ENCODE assay signal across 8 mouse cellular contexts in the genomic region with DNA sequence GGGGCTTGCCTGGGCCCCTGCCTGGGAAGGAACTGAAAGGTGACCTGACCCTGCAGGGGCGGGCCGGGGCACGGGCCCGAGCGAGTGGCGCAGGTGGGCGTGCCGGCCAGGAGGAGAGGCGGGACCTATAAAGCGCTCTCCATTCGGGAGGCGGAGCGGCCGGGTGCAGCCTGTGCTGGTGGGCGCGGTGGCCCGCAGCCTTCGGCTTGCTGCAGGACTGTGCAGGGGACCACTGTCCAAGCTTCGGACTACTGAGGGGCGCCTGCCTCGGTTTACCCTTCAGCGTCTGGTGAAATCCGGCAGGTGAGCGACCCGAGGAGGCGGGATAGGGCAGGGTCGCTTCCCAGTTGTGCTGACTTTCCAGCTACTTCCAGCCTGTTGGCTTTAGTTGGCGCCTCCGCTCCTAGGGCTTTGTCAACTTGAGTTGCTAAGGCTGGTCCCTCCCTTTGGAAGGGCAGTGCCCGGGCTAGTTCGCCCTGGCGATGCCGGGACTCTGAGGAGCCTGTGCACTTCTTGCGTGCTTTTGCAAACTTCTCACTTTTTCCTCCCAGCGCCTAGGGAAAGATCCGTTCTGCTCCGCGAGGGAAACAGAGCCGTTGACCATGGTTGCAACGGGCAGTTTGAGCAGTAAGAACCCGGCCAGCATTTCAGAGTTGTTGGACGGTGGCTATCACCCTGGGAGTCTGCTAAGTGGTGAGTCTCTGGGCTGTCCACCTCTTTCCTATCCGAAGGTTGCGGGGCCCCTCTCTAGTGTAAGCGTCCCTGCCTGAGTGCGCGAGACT. TPM values are rescaled to one million over a fixed set of nuclear protein-coding genes. Genes with fewer than 3 reads are reported as not detected.
DNase-seq lines count a peak whose midpoint lies in the region; ATAC-seq and TF ChIP-seq lines count a peak whose summit lies in the region.

No protein-coding gene starts in this region.

- no peaks in the 10 kb centered on the region for H3K36me3 ChIP-seq in embryonic facial prominence, embryonic 11.5 days (replicated peaks; ENCODE audit: control insufficient read depth, insufficient read depth, low read depth, low read length)
- no peaks in the 10 kb centered on the region for H3K36me3 ChIP-seq in heart, embryonic 10.5 days
- H3K36me3 ChIP-seq in lung, embryonic 15.5 days = no peaks in the 10 kb centered on the region

- H3K27ac ChIP-seq in embryonic facial prominence, embryonic 11.5 days (replicated peaks; ENCODE audit: low read depth, low read length) = no peak overlapping the region
- peak overlapping the region; percentile 70 for H3K27ac ChIP-seq in heart, embryonic 10.5 days
- no peak overlapping the region for H3K27ac ChIP-seq in lung, embryonic 15.5 days
- H3K27ac ChIP-seq in olfactory bulb, adult 2 months (ENCODE audit: insufficient read depth, low read depth, low read length) = 0 out of 2 replicates have a peak overlapping the region, but pooled peaks have one; percentile 7

- H3K27me3 ChIP-seq in embryonic facial prominence, embryonic 11.5 days (ENCODE audit: control insufficient read depth, insufficient read depth, low read length) = no peaks in the 10 kb centered on the region; the same call in 1 of the 2 replicates
- peaks cover 12% of the 10 kb centered on the region; the same call in 1 of the 2 replicates for H3K27me3 ChIP-seq in heart, embryonic 10.5 days (ENCODE audit: insufficient read depth, poor library complexity, severe bottlenecking)
- no peaks in the 10 kb centered on the region for H3K27me3 ChIP-seq in lung, embryonic 15.5 days

- peak overlapping the region; percentile 66 for H3K9ac ChIP-seq in embryonic facial prominence, embryonic 11.5 days (replicated peaks; ENCODE audit: low read length)
- H3K9ac ChIP-seq in lung, embryonic 15.5 days = peak overlapping the region; percentile 39

- DNase-seq in B cell, adult 2 months = peak; percentile 29 to 37
- peak; percentile 89 for DNase-seq in ZHBTc4 (ENCODE audit: low read depth, low spot score)
- peak; percentile 76 for DNase-seq in embryonic facial prominence, embryonic 11.5 days (ENCODE audit: low spot score)
- DNase-seq in heart, embryonic 10.5 days (ENCODE audit: low spot score) = peak; percentile 82
- peak; percentile 80 for DNase-seq in kidney, adult 9 months
- peak; percentile 68 for DNase-seq in yolk sac, embryonic 10.5 days (ENCODE audit: low spot score)

- ATAC-seq in embryonic facial prominence, embryonic 11.5 days (replicated peaks; ENCODE audit: insufficient number of reproducible peaks, low FRiP score, low TSS enrichment, low read depth) = peak; percentile 97
- peak; percentile 91 for ATAC-seq in lung, embryonic 15.5 days (ENCODE audit: borderline replicate concordance, extremely low read depth, low FRiP score, low TSS enrichment)

- WGBS in embryonic facial prominence, embryonic 11.5 days = 1% methylated on average over 47 of the region's 47 CpGs
- WGBS in heart, embryonic 10.5 days = under 1% methylated on average over 46 of the region's 47 CpGs
- 2% methylated on average over 47 of the region's 47 CpGs for WGBS in lung, embryonic 15.5 days
- WGBS in olfactory bulb, adult 2 months = 2% methylated on average over 47 of the region's 47 CpGs

- TF ChIP-seq CTCF in olfactory bulb, adult 2 months (IDR thresholded peaks at IDR 0.05; ENCODE audit: insufficient read depth, low read depth, low read length) = no peak

- H3K4me2 ChIP-seq in embryonic facial prominence, embryonic 11.5 days (ENCODE audit: low read depth, low read length) = peak overlapping the region; percentile 86
- H3K4me2 ChIP-seq in lung, embryonic 15.5 days = peak overlapping the region; percentile 93

- H3K4me3 ChIP-seq in embryonic facial prominence, embryonic 11.5 days (ENCODE audit: low read depth, low read length) = peak overlapping the region; percentile 55
- peak overlapping the region; percentile 75 for H3K4me3 ChIP-seq in heart, embryonic 10.5 days
- H3K4me3 ChIP-seq in lung, embryonic 15.5 days = peak overlapping the region; percentile 60
- peak overlapping the region; percentile 36 for H3K4me3 ChIP-seq in olfactory bulb, adult 2 months (ENCODE audit: insufficient read depth, low read depth, low read length)

- no peaks in the 10 kb centered on the region for H3K9me3 ChIP-seq in embryonic facial prominence, embryonic 11.5 days (replicated peaks; ENCODE audit: control insufficient read depth, low read length)
- no peaks in the 10 kb centered on the region for H3K9me3 ChIP-seq in heart, embryonic 10.5 days
- no peaks in the 10 kb centered on the region for H3K9me3 ChIP-seq in lung, embryonic 15.5 days

- no peak for TF ChIP-seq POLR2A in olfactory bulb, adult 2 months (IDR thresholded peaks at IDR 0.05; ENCODE audit: insufficient read depth, low read depth, low read length)

- no peaks in the 10 kb centered on the region for H3K4me1 ChIP-seq in embryonic facial prominence, embryonic 11.5 days (ENCODE audit: control insufficient read depth, insufficient read depth, low read length)
- H3K4me1 ChIP-seq in heart, embryonic 10.5 days = peaks cover 12% of the 10 kb centered on the region; the same call in 1 of the 2 replicates
- H3K4me1 ChIP-seq in lung, embryonic 15.5 days = no peaks in the 10 kb centered on the region
- peaks cover 17% of the 10 kb centered on the region for H3K4me1 ChIP-seq in olfactory bulb, adult 2 months (ENCODE audit: control insufficient read depth, insufficient read depth, low read length)

RNA-seq across cellular contexts. Expression of a gene that starts 2.4 kb away (rescaled TPM):
- 27.3 and 29.4 TPM in 2 replicates for polyA plus RNA-seq in embryonic facial prominence, embryonic 11.5 days (2014; fragmentation: Nextera tagmentation; extraction: Ambion mirVana)
- polyA plus RNA-seq in heart, embryonic 10.5 days (2016; fragmentation: Nextera tagmentation; extraction: Ambion mirVana) = 3.2 and 5.9 TPM in 2 replicates
- 9.9 and 10.6 TPM in 2 replicates for polyA plus RNA-seq in lung, embryonic 15.5 days (2015; fragmentation: Nextera tagmentation; extraction: Ambion mirVana)
- not detected in 2 replicates for polyA plus RNA-seq in olfactory bulb, adult 2 months (2012; ENCODE audit: insufficient read depth, insufficient read length, low replicate concordance, missing spikeins)

RNA-seq across cellular contexts. Expression of a gene that starts 47.6 kb away (rescaled TPM):
- polyA plus RNA-seq in embryonic facial prominence, embryonic 11.5 days (2014; fragmentation: Nextera tagmentation; extraction: Ambion mirVana) = not detected in 2 replicates
- not detected in 2 replicates for polyA plus RNA-seq in heart, embryonic 10.5 days (2016; fragmentation: Nextera tagmentation; extraction: Ambion mirVana)
- polyA plus RNA-seq in lung, embryonic 15.5 days (2015; fragmentation: Nextera tagmentation; extraction: Ambion mirVana) = not detected in 2 replicates
- not detected in 2 replicates for polyA plus RNA-seq in olfactory bulb, adult 2 months (2012; ENCODE audit: insufficient read depth, insufficient read length, low replicate concordance, missing spikeins)

Comparison
In these comparisons a context has a peak if more than half of its experiments do, and no peak if none do; other contexts are left out.
1. DNase-seq: peak in every context shown above with its lines; median percentile 89 in ZHBTc4; 82 in heart, embryonic 10.5 days; 80 in kidney, adult 9 months; 76 in embryonic facial prominence, embryonic 11.5 days; 68 in yolk sac, embryonic 10.5 days; 33 in B cell, adult 2 months.
2. H3K27ac ChIP-seq: peak in heart, embryonic 10.5 days (single experiment) and olfactory bulb, adult 2 months (single experiment); none in embryonic facial prominence, embryonic 11.5 days (single experiment) and lung, embryonic 15.5 days (single experiment).
3. Peak in every context shown above with its lines, with median percentiles within 50 percentile points of each other: H3K4me3 ChIP-seq.